Mouse (Mus musculus) kidney, embryonic 16.5 days (tissue): ENCODE measurements at regions not wholly inside any gene's neighbourhood (a gene's known extent, or its start where the extent isn't known, plus 50 kb on each side); places are given as distances from the start of the nearest gene placed in this dataset.
A peak's percentile ranks its signal among the peaks of the same experiment; 100 is the strongest.

Source experiments
- ATAC-seq: fragments of 200-750 bp; cut with Nextera tagmentation; 2 replicates; pipeline ENCODE4 v1.8.0; 2017; ENCODE audit warnings: moderate TSS enrichment; ENCODE audit not compliant: low FRiP score, low TSS enrichment
- H3K27ac ChIP-seq: fragments of 300-500 bp; sonication (generic); 2 replicates; pipeline ENCODE4 v1.5.1; 2014; ENCODE audit warnings: low read length
- H3K27me3 ChIP-seq: fragments of 300-500 bp; sonication (generic); 2 replicates; pipeline ENCODE4 v1.6.1; 2014; ENCODE audit warnings: low read length, control low read depth, mixed read lengths; ENCODE audit not compliant: insufficient read depth
- H3K36me3 ChIP-seq: fragments of 300-500 bp; sonication (generic); 2 replicates; pipeline ENCODE4 v1.6.1; 2014; ENCODE audit warnings: low read length, control low read depth, mixed read lengths; ENCODE audit not compliant: insufficient read depth
- H3K4me1 ChIP-seq: fragments of 300-500 bp; sonication (generic); 2 replicates; pipeline ENCODE4 v1.6.1; 2014; ENCODE audit warnings: low read length, control low read depth, mixed read lengths; ENCODE audit not compliant: insufficient read depth
- H3K4me2 ChIP-seq: fragments of 300-500 bp; sonication (generic); replicated peaks from 2 replicates; pipeline ENCODE4 v1.6.1; 2014; ENCODE audit warnings: low read depth, low read length
- H3K4me3 ChIP-seq: fragments of 300-500 bp; sonication (generic); 2 replicates; pipeline ENCODE4 v1.5.1; 2014; ENCODE audit warnings: mild to moderate bottlenecking, low read length
- H3K9ac ChIP-seq: fragments of 300-500 bp; sonication (generic); replicated peaks from 2 replicates; pipeline ENCODE4 v1.6.1; 2014; ENCODE audit warnings: low read length
- H3K9me3 ChIP-seq: fragments of 300-500 bp; sonication (generic); 2 replicates; pipeline ENCODE4 v1.6.1; 2016; ENCODE audit warnings: low read length, control low read depth
- WGBS: fragments of 180-500 bp; shearing (Covaris S2); extraction: QIAGEN DNeasy Blood & Tissue Kit; methylation state at CpG from one replicate; pipeline ENCODE4 v1.1.7; 2014; 5-methylcytosine and 5-hydroxymethylcytosine counted together

DNA sequence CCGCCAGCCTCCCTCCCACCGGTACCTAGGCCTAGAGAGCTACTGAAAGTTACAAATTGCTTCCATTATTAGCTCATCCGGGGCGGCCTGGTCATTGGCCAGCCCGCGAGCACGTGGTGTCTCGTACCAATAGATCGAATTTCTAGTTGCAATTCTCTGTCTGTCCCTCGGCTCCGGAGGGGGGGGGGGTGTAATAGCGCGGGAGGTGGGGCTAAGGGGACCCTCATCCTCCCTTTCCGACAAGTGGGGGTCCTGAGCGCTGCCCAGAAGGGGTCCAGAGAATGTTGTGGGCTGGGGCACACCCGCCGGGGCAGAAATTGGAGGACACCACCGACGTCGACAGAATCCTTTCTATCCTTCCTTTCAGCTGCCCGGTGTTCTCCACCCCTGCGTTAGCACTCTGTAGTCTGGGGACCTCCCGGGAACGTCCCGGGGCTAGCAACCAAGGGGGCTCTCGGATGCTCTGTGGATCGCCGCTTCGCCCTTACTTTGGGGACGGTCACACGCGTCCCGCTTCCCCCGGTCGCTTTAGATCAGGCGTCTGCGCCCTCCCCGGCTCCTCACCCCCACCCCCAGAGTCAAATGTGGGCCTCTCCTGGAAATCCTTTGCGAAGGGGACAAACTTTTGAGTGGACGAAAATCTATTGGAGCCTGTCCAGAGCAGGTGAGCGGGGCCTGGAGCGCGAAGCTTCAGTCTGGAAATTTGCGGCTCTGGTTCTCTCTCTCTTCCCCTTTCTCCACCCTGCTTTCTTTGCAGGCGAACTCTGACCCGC is 64.6 kb downstream of the Smug1 start:
- Histone ChIP-seq H3K36me3 (no peaks in the 10 kb centered on the region), H3K4me2 (peak overlapping the region; percentile 76), H3K9me3 (no peaks in the 10 kb centered on the region), H3K4me3 (peak overlapping the region; percentile 61), H3K27me3 (peaks cover 5% of the 10 kb centered on the region; the same call in 1 of the 2 replicates), H3K9ac (peak overlapping the region; percentile 72), H3K27ac (0 out of 2 replicates have a peak overlapping the region, but pooled peaks have one; percentile 14), H3K4me1 (peaks cover 30% of the 10 kb centered on the region)
- peak; percentile 54 for ATAC-seq
- 2% methylated on average over 46 of the region's 46 CpGs for WGBS

DNA sequence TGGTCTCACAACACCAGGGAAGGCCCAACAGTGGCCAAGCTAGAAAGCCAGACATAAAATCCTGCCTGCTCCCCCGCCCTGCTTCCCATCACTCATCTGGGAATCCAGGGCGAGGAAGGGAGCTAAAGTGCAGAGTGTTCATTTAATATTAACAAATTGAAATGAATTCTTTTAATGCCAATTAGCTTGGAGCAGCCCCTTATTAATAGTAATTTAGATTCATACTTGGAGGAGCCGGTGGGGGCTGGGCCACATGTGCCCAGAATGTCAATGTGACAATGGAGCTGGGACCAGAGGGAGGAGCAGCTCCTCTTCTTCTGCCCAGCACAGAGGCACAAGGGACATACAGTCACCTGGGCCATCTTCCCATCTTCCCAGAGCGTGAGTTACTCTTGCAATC is 66.8 kb downstream of the Smug1 start:
- H3K27me3 ChIP-seq = peaks cover 5% of the 10 kb centered on the region; the same call in 1 of the 2 replicates
- 70% methylated on average over 4 of the region's 4 CpGs for WGBS
- H3K36me3 ChIP-seq = no peaks in the 10 kb centered on the region
- H3K4me2 ChIP-seq = no peak overlapping the region
- no peak for ATAC-seq
- H3K9me3 ChIP-seq = no peaks in the 10 kb centered on the region
- H3K4me3 ChIP-seq = no peak overlapping the region
- H3K27ac ChIP-seq = no peak overlapping the region
- peaks cover 38% of the 10 kb centered on the region for H3K4me1 ChIP-seq
- H3K9ac ChIP-seq = no peak overlapping the region

DNA sequence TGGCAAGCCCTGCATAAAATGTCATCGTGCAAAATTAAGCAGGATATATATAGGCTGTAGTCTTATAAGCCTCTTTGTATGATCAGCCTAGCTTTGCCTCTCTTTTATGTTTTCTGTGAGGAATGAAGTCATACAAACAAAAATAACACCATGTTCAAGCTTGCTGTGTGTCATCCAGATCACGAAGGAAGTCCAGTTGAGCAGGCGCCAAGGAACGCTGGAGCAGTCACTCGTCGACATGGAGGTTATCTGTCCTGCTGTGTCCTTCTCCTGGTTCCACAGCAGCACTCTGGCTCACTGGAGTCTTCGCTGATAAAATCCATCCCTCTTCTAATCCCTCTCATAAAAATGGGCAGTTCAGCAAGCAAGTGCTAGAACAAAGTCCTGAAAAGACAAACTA is 72.4 kb downstream of the Smug1 start:
- WGBS = 73% methylated on average over 7 of the region's 7 CpGs
- ATAC-seq = no peak
- Histone ChIP-seq H3K9me3 (no peaks in the 10 kb centered on the region), H3K27ac (no peak overlapping the region), H3K4me2 (no peak overlapping the region), H3K4me3 (no peak overlapping the region), H3K27me3 (no peaks in the 10 kb centered on the region), H3K4me1 (peaks cover 23% of the 10 kb centered on the region), H3K36me3 (no peaks in the 10 kb centered on the region), H3K9ac (no peak overlapping the region)

DNA sequence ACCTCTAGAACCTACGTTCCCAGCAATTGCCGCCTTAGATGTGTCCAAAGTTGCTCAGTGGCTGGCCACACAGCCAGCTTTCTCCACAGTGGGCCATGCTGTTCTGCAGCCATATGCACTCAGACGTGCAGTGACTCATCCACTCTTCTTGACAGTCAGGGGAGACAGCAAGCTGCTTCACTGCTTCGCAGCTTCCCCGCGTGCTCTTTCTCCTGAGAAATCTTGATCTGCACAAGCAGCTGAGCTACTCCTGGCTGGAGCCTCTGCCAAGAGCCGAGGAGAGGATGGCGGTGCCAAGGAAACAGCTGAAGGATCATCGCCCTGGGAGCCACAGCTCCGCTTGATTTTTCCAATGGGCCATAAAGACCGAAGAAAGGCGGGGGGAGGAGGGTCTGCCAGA is 73.2 kb downstream of the Smug1 start:
- no peak for ATAC-seq
- H3K4me2 ChIP-seq = no peak overlapping the region

DNA sequence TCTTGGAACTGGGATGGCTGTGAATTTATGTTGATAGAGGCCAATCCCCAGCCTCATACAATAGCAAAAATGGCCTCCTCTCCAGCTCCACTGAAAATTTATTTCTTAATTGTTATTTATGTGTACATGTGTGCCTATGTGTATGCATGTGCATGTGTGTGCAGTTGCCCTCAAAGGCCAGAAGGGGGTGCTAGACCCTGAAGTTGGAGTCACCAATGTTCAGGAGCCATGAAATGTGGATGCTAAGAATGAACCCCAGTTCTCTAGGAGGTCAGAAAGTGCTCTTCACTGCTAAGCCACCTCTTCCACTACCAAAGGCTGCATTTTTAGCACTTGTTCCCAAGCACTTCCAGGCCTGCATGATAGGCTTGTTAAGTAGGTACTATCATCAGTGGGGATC is 73.8 kb downstream of the Hoxc4 start:
- ATAC-seq = no peak
- Histone ChIP-seq H3K9me3 (no peaks in the 10 kb centered on the region), H3K4me2 (no peak overlapping the region), H3K27ac (no peak overlapping the region), H3K27me3 (no peaks in the 10 kb centered on the region), H3K4me1 (peaks cover 30% of the 10 kb centered on the region), H3K4me3 (no peak overlapping the region), H3K36me3 (no peaks in the 10 kb centered on the region), H3K9ac (no peak overlapping the region)

More for the DNA sequence above, 73.2 kb downstream of the Smug1 start:
- no peak overlapping the region for H3K4me3 ChIP-seq
- H3K9ac ChIP-seq = no peak overlapping the region
- H3K4me1 ChIP-seq = peaks cover 23% of the 10 kb centered on the region
- H3K9me3 ChIP-seq = no peaks in the 10 kb centered on the region
- 53% methylated on average over 12 of the region's 12 CpGs for WGBS
- no peak overlapping the region for H3K27ac ChIP-seq
- no peaks in the 10 kb centered on the region for H3K36me3 ChIP-seq
- H3K27me3 ChIP-seq = no peaks in the 10 kb centered on the region

DNA sequence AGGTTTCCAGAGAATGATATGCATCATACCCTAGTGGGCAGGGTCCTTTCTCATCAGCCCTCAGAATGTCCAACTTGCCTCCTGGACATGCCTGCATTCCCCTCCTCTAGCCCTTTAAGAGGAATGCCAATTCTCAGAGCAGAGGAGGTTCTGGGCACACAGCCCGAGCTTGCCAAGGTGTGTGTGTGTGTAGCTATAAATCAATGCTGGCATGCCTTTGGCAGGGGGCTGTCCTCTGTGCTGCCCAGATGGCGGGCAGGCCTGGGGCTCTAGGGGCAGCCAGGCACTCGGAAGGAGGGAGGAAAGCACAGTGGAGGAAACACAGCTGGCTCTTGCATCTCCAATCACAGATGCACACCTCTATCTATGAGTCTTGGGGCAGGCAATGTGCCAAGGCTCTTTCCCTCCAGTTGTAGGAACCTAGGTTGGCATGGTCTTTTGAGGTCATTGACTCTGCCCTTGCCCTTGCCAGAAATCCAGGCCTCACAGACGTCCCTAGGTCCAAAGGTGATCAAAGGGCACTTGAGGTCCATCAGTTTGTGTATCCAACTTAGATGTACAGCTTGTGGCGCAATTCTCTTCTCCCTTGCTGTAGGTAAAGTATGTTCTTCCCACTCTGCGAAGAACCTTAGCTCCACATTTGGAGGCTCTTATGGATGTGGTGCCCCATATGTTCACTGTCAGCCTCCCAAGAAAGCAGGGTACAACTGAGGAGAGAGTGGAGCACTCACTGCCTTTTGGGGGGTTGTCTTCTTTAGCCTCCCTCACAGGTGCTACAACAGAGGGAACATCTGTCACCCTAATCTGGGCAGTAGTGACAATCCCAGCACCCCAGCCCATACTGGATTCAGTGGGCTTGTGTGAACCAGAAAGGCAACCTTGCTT is 71.8 kb downstream of the Hoxc4 start:
- H3K9me3 ChIP-seq = no peaks in the 10 kb centered on the region
- H3K27me3 ChIP-seq = 0 out of 2 replicates have a peak, but pooled peaks cover 5% of the 10 kb centered on the region
- WGBS = 55% methylated on average over 6 of the region's 6 CpGs
- no peaks in the 10 kb centered on the region for H3K36me3 ChIP-seq
- H3K9ac ChIP-seq = no peak overlapping the region
- no peak overlapping the region for H3K4me2 ChIP-seq
- no peak overlapping the region for H3K4me3 ChIP-seq
- peaks cover 38% of the 10 kb centered on the region for H3K4me1 ChIP-seq
- peak; percentile 37; the same call in 1 of the 2 replicates for ATAC-seq
- no peak overlapping the region for H3K27ac ChIP-seq

DNA sequence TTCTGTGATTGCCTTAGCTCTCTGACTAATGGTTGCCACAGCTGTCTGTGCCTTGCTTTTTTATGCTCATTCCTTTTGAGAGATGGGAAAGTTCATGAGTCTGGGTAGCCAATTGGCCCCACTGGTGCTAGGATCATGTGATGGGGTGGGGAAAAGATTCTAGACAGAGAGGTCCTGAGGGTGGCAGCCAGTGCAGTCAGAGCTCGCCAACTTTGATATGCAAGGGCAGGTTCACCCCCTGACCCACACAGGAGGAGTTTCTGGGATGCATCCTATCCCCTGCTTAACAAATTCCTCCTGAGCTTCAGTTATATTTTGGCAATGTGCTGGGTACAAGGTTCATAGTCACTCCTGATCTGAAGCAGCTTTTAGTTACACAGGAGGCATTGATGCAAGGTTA is 71.1 kb downstream of the Hoxc4 start:
- H3K27ac ChIP-seq = no peak overlapping the region
- H3K9me3 ChIP-seq = no peaks in the 10 kb centered on the region
- WGBS = 50% methylated on average over 1 of the region's 1 CpGs
- no peak overlapping the region for H3K4me2 ChIP-seq
- H3K4me1 ChIP-seq = peaks cover 39% of the 10 kb centered on the region
- no peak overlapping the region for H3K4me3 ChIP-seq
- H3K9ac ChIP-seq = no peak overlapping the region
- no peak for ATAC-seq
- H3K36me3 ChIP-seq = no peaks in the 10 kb centered on the region
- peaks cover 7% of the 10 kb centered on the region; the same call in 1 of the 2 replicates for H3K27me3 ChIP-seq

DNA sequence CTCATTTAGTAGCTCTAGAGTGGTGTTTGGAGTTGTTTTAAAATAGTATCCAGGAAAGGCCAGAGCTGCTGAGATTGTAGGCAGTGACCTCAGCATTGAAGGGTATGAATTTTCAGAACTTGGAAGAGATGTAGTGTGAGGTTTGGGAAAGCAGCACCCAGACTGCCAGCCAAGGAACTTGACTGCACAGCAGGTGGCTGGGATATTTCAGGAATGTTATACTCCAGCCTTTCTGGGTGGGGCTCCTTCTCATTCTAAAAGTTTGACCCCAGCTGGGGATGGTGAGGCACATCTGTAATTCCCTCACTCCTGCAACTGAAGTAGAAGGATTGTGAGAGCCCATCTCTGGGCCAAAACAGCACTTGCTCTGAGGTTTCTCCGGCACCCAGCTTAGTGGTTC is 70.7 kb downstream of the Hoxc4 start:
- H3K9ac ChIP-seq = no peak overlapping the region
- WGBS = 79% methylated on average over 1 of the region's 1 CpGs
- no peak overlapping the region for H3K4me2 ChIP-seq
- peaks cover 7% of the 10 kb centered on the region; the same call in 1 of the 2 replicates for H3K27me3 ChIP-seq
- no peaks in the 10 kb centered on the region for H3K9me3 ChIP-seq
- no peak for ATAC-seq
- no peak overlapping the region for H3K27ac ChIP-seq
- H3K4me1 ChIP-seq = peaks cover 39% of the 10 kb centered on the region
- H3K4me3 ChIP-seq = no peak overlapping the region
- H3K36me3 ChIP-seq = no peaks in the 10 kb centered on the region

DNA sequence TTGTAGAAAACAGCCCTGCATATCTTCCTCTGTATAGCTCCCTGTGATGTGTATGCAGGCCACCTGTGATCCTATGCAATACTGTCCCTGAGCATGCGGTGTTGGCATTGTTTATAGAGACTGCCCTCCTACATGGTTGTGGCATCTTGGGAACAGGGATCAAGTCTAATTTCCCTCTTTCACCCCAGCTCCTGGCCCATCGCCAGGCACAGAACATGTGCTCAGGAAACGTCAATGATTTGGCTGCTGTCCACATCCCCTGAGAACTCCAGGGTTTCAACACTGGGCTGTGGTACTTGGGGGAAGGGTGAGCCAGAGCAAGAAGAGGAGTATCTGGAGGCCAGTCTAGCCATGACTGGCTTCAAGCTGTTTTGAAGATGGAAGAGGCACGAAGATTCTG is 68.5 kb downstream of the Hoxc4 start:
- no peak overlapping the region for H3K27ac ChIP-seq
- H3K9me3 ChIP-seq = no peaks in the 10 kb centered on the region
- H3K4me2 ChIP-seq = no peak overlapping the region
- H3K36me3 ChIP-seq = no peaks in the 10 kb centered on the region
- H3K4me1 ChIP-seq = peaks cover 34% of the 10 kb centered on the region
- H3K4me3 ChIP-seq = no peak overlapping the region
- no peak overlapping the region for H3K9ac ChIP-seq
- peak; percentile 60 for ATAC-seq
- peaks cover 16% of the 10 kb centered on the region for H3K27me3 ChIP-seq
- 29% methylated on average over 4 of the region's 4 CpGs for WGBS

DNA sequence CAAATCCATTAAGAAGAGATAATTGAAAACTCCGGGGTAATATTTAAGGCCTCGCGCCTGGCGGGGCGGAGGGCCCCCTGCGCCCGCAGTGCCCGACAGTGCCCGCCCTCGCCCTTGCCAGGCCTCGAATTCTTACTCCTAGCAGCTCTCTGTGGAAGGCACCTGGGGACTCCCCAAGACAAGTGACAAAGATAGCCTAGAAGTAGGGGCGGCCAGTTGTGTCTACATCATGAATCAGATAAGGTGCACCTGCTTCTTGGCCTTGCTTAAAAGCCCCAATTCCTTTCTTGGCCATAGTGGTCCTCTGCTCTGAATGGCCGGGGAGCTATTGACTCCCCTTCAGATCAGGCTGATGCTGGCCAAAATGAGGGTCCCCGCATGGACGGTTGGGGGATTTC is 67.9 kb downstream of the Hoxc4 start:
- peaks cover 16% of the 10 kb centered on the region for H3K27me3 ChIP-seq
- H3K36me3 ChIP-seq = no peaks in the 10 kb centered on the region
- H3K4me2 ChIP-seq = peak overlapping the region; percentile 60
- H3K9ac ChIP-seq = no peak overlapping the region
- H3K4me3 ChIP-seq = peak overlapping the region; percentile 40
- H3K27ac ChIP-seq = no peak overlapping the region
- 23% methylated on average over 15 of the region's 15 CpGs for WGBS
- H3K9me3 ChIP-seq = no peaks in the 10 kb centered on the region
- ATAC-seq = no peak
- peaks cover 39% of the 10 kb centered on the region for H3K4me1 ChIP-seq
